Mouse (Mus musculus) G1E (cell line): ENCODE results near the gene Hcn1.

ENCODE experiments used
- CTCF ChIP-seq: IDR thresholded peaks from 2 replicates; pipeline ENCODE4 v1.5.1; 2012; ENCODE audit warnings: low read depth, low read length, inconsistent platforms, mixed read lengths
- GATA1 ChIP-seq: IDR thresholded peaks from 2 replicates; pipeline ENCODE4 v1.6.1; 2012; ENCODE audit warnings: borderline replicate concordance, low read length, inconsistent platforms, mixed read lengths
- POLR2AphosphoS5 ChIP-seq: IDR thresholded peaks from 2 replicates; pipeline ENCODE4 v1.6.1; 2012; ENCODE audit warnings: low read depth, low read length, inconsistent platforms; ENCODE audit not compliant: insufficient replicate concordance

DNA sequence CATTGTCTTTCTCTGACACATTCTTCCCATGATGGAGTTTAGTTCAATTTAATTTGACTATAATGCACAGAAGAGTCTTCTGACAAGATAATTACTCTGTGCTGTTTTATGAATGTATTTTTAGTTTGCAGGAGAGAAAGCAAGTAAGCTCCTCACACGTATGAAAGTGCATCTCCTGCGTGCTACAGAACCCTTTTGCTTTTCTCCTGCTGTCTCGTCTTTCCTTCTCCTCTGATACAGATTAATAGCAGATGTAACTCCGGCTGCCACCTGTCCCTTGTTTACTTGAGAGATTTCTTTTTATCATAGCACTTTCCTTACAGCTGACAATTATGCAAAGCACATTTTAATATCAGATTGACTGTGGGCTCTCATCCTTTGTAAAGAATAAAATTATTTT is 120.0 kb downstream of the Hcn1 start:
- no peak for TF ChIP-seq CTCF
- TF ChIP-seq GATA1, result no peak
- no peak for TF ChIP-seq POLR2AphosphoS5
